Mouse (Mus musculus): Measurements from ENCODE around the gene Apba3.
"Not testable (repeated sequence)": the region's sequence is repeated elsewhere in the genome, so short reads cannot be mapped to it uniquely, and the experiment has no call there.

Apba3 gene

GRCm38 (mm10) chr10:81266211-81267105 lies at the start of gene Apba3, which contains the start of gene Mrpl54:
Gene Apba3 (plus strand): TSS chr10:81266960.
Gene Mrpl54 (minus strand): TSS chr10:81266934.
- DNase-seq (ENCODE audit: low read depth in 1 of 2, low spot score in 2 of 2): peak; percentile 93 to 95

DNA sequence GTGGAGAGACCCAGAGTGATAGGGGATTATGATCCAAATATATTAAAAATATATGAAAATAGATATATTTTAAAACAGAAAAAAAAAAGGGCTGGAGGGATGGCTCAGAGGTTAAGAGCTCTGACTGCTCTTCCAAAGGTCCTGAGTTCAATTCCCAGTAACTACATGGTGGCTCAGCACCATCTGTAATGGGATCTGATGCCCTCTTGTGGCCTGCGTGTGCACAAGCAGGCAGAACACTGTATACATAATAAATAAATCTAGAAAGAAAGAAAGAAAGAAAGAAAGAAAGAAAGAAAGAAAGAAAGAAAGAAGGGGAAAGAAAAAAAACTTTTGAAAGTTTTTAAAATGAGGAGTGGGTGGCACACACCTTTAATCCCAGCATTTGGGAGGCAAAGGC lies 49.5 kb upstream of the Apba3 start:
- not testable (repeated sequence) for DNase-seq (ENCODE audit: low read depth in 1 of 2, low spot score in 2 of 2)

DNA sequence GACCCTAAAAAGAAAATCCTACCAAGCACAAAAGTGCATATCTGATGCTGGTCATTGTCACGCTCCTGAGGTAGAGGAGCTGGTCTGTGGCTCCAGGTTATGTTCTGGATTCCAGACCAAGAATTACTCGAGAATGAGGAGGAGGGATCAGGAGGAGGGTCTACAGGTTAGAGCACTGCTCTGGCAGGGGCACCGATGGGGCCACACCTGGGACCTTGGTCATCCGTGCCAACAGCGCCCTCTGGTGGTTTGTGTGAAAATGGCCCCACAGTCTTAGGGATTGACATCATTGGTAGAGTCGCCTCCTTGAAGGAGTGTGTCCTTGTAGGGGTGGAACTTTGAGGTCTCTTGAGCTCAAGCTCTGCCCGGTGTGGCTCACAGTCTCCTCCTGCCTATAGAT lies 48.8 kb upstream of the Apba3 start:
- DNase-seq (ENCODE audit: low read depth in 1 of 2, low spot score in 2 of 2): peak in 1 of 2 experiments; percentile 54

DNA sequence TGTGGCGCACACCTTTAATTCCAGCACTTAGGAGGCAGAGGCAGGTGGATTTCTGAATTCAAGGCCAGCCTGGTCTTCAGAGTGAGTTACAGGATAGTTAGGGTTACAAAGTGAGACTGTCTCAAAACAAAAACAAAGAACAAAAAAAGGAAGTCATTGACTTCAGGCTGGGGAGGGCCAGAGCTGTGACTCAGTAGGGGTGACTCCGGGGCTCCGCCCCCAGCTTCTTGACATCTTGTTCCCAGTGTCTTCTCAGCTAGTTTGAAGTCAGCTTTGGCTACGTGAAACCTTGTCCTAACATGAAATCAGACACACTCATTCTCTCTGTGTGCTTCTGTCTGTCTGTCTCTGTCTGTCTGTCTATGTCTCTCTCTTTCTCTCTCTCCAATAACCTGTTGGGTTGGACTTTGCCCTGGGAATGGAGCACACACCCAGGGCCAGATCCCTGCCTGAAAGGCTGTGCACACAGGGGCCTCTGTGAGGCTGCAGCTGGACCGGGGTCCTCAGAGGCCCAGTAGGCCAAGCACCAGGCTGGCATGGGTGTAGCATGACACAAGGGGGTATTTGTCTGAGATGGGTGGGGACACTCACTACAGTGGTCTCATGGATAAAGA lies 45.3 kb upstream of the Apba3 start:
- DNase-seq (ENCODE audit: low read depth in 1 of 2, low spot score in 2 of 2): no peak

DNA sequence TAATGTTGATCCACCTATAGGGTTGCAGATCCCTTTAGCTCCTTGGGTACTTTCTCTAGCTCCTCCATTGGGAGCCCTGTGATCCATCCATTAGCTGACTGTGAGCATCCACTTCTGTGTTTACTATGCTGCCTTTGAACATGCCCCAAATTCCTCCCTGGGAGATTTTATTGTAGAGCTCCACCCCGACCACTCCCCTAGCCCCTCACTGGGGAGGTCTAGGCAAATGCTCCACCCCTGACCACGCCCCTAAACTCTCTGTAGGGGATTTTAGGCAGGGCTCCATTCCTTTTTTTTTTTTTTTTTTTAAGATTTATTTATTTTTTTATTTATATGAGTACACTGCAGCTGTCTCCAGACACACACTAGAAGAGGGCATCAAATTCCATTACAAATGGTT lies 43.0 kb upstream of the Apba3 start:
- not testable (repeated sequence) for DNase-seq (ENCODE audit: low read depth in 1 of 2, low spot score in 2 of 2)

DNA sequence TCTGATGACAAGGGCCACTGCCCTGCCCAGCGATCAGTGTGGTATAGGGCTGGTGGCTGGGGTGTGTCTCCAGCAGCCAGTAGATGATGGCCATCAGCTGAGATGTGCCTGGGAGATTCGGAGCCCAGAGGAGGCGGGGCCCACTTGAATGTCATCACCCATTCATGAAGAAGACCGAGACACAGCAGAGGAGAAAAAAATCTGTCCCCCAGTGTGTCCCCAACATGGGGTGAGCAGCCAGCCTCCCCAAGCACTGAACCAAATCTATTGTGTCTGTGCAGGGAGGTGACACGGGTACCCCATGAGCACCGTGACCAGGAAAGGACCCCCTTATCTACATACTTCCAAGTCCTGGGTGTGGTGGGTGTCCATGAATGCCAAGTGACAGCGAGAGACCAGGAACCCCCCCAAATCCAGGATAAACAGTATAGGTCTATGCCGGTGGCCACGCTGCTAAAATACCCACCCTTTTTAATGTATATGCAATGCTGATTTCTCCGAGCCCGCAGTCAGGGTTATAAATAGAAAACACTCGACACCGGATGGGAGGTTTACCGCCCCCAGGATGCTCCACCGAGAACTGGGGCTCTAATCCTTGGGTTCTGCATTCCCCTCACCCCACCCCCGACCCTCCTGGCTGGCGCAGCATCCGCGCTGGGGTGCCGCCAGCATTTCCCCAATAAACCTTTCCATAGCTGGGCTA lies 36.9 kb upstream of the Apba3 start:
- no peak for DNase-seq (ENCODE audit: low read depth in 1 of 2, low spot score in 2 of 2)

- no peak for DNase-seq (ENCODE audit: low read depth in 1 of 2, low spot score in 2 of 2)
Observed at GRCm38 (mm10) chr10:81230438-81231332, 36.1 kb upstream of the Apba3 start, which contains the start of gene Atcay. Gene Atcay (minus strand): TSS chr10:81230833.

- no peak for DNase-seq (ENCODE audit: low read depth in 1 of 2, low spot score in 2 of 2)
Observed at GRCm38 (mm10) chr10:81231436-81231835, 35.3 kb upstream of the Apba3 start.

GRCm38 (mm10) chr10:81232580-81233225 lies 34.1 kb upstream of the Apba3 start, which contains the start of gene Zfr2:
Gene Zfr2 (plus strand): TSS chr10:81233155.
- peak; percentile 65 to 80 for DNase-seq (ENCODE audit: low read depth in 1 of 2, low spot score in 2 of 2)

DNA sequence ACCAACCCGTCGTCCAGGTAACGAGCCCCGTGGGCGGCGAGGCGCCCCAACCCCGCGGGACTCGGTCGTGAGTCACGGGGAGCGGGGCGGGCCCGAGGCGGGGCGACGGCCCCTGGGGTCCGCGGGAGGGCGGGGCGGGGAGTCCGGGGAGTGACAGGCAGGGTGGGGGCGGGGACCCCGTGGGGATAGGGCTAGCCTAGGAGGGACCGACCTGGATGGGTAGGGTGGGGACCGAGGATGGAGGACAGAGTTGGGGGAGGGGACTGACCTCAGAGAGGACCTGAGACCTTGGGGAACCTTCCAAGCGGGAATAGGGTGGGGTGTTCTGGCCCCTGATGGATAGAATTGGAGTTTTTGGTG lies 33.6 kb upstream of the Apba3 start:
- no peak for DNase-seq (ENCODE audit: low read depth in 1 of 2, low spot score in 2 of 2)

DNA sequence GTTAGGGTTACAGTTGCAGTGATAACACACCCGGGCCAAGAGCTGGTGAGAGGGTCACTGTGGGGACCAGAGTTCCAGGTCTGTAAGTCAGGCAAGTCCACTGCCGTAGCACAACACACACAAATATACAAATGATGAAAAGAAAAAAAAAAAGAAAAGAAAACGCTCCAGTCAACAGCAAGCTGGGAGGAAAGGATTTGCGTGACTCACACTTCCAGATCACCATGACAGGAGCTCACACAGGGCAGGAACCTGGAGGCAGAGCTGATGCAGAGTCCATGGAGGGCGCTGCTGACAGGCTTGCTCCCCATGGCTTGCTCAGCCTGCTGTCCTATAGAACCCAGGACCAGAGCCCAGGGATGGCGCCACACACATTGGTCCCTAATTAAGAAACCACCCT lies 32.6 kb upstream of the Apba3 start:
- no peak for DNase-seq (ENCODE audit: low read depth in 1 of 2, low spot score in 2 of 2)

DNA sequence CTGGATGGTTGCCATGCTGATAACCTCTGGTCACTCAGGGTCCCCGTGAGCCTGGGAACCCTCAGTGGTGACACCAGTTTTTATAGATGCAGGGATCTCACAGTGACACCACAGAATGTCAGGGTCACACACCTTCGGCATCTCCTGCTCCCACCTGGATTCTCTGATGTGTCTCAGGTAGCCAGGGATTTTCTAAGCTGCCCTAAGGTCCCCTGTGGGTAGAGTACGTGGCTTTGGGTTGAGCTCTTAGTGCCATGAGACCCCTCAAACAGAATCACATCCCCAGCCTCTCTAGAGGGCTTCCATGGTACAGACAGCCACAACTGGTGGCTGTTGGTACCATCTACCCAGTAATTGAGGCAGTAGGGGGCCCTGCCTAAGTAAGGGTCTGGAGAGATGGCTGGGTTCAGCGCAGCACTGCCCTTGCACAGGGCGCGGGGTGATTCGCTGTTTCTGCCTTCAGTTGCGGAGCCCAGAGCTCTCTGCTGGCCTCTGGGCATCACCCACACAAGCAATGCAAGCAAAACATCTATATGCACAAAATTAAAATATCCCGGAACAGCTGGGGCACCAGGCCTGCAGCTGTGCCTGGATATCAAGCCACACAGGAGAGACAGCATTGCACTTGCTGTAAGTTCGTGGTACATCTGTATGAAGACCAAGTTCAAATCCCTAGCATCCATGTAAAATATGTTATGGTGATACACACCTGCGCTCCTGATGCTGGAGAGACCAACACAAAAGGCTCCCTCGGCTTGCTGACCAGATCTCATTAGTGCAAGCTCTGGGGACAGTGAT lies 30.1 kb upstream of the Apba3 start:
- DNase-seq (ENCODE audit: low read depth in 1 of 2, low spot score in 2 of 2): no peak

- no peak for DNase-seq (ENCODE audit: low read depth in 1 of 2, low spot score in 2 of 2)
Observed at GRCm38 (mm10) chr10:81238618-81239017, 28.1 kb upstream of the Apba3 start.

DNA sequence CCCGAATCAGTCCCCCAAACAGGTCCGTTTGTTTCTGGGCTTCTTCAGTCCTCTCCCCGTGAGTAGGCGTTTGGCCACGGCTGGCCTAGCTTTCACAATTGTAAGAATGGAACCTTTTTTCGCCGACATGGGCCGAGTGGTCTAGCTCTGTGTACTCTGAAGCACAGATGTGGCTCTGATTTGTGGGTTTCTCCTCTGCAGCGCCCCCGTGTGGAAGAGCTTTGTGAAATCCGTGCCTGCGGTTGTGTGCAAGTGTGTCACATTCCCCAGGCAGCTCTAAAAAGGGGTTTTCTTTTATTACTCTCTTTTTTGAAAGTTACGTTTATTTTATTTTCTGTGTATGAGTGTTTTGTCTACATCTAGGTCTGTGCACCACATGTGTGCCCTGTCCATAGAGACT lies 25.9 kb upstream of the Apba3 start:
- no peak for DNase-seq (ENCODE audit: low read depth in 1 of 2, low spot score in 2 of 2)

GRCm38 (mm10) chr10:81242021-81242420 lies 24.7 kb upstream of the Apba3 start:
- DNase-seq (ENCODE audit: low read depth in 1 of 2, low spot score in 2 of 2): no peak

DNA sequence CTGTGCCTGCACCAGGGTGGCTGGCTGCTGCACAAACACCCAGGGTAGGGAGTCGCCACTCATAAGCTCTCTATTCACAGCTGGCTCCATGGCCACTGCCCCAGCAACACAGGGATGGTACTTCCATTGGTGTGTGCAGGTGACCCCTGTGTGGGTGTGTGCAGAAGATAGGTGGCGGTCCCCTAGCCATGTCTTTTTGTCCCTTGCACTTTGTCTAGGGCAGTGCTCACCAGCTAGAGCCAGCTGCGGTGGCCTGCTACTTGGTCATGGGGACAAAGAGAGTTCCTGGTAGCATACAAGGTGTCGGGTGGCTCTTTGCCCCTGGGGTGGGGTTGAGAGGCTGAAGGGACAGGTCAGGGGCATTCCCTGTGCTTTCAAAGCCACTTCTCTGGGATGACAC lies 22.6 kb upstream of the Apba3 start:
- no peak for DNase-seq (ENCODE audit: low read depth in 1 of 2, low spot score in 2 of 2)

- peak; percentile 55 to 80 for DNase-seq (ENCODE audit: low read depth in 1 of 2, low spot score in 2 of 2)
Observed at GRCm38 (mm10) chr10:81244595-81244994, 22.2 kb upstream of the Apba3 start.

DNA sequence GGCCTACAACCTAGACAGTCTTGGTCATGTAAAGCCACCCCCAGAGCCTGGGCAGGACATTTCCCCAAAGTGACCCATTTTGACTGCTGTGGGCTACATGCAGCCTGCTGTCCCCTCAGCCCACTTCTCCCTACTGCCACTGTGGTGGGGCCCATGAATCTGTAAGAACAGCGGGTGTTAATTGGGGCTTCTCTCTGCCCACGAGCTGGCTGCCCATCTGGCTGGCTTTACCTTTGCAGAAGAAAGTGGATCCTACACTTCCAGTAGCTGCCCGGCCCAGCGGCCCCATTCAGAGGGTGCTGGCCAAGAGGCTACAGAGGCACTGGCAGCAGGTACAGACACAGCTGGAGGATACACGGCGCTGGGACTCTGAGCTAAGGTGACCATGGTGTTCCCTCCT lies 21.6 kb upstream of the Apba3 start:
- DNase-seq (ENCODE audit: low read depth in 1 of 2, low spot score in 2 of 2): no peak

DNA sequence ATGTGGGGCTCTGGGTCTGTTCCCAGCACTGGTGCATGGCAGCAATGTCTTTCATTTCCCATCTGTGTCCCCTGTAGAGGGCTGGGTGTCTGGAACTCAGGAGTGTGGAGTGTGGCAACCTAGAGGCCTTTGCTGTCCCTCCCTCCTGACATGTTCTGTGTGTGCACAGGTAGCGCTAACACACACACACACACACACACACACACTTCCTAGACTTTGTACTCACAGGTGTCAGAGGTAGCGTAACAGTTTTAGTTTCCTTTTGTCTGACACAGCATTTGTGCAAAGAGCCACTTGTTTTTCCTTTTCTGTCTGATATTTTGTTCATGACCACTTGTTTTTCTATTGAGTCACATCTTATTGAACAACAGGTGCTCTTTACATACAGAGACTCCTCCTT lies 19.0 kb upstream of the Apba3 start:
- DNase-seq (ENCODE audit: low read depth in 1 of 2, low spot score in 2 of 2): no peak

All from monocyte, adult 2 months (primary cell).